In genomic region chr13:30985598-30986466, GRCm38 (mm10) we compare ENCODE assay signal across 9 mouse cellular contexts. TPM values are rescaled to one million over a fixed set of nuclear protein-coding genes. Genes with fewer than 3 reads are reported as not detected.
DNase-seq lines count a peak whose midpoint lies in the region; ATAC-seq lines count a peak whose summit lies in the region.
"Had no signal": no experiment of that assay in that cellular context is flagged by ENCODE, and none has a peak within 500 bp of the region (broad histone marks: within the 10 kb centered on the region; RNA-seq: fewer than 3 reads in every experiment).

No protein-coding gene starts in this region.

- H3K27ac ChIP-seq in forebrain, embryonic 16.5 days (ENCODE audit: low read length): peak overlapping the region; percentile 23
- H3K27ac ChIP-seq in hindbrain, embryonic 11.5 days (ENCODE audit: low read depth, low read length): no peak overlapping the region

- H3K9me3 ChIP-seq in forebrain, embryonic 16.5 days (ENCODE audit: control insufficient read depth, low read length): no peaks in the 10 kb centered on the region
- no peaks in the 10 kb centered on the region for H3K9me3 ChIP-seq in hindbrain, embryonic 11.5 days (ENCODE audit: control insufficient read depth, low read length)

- H3K4me1 ChIP-seq in forebrain, embryonic 16.5 days (replicated peaks; ENCODE audit: control insufficient read depth, insufficient read depth, low read length): peaks cover 12% of the 10 kb centered on the region
- H3K4me1 ChIP-seq in hindbrain, embryonic 11.5 days (replicated peaks; ENCODE audit: control insufficient read depth, insufficient read depth, low read length): no peaks in the 10 kb centered on the region

- H3K27me3 ChIP-seq in forebrain, embryonic 16.5 days (replicated peaks; ENCODE audit: control insufficient read depth, insufficient read depth, low read length): no peaks in the 10 kb centered on the region; the same call in 1 of the 2 replicates
- H3K27me3 ChIP-seq in hindbrain, embryonic 11.5 days (ENCODE audit: control insufficient read depth, insufficient read depth, low read length): no peaks in the 10 kb centered on the region; the same call in 1 of the 2 replicates

- 16% methylated on average over 27 of the region's 27 CpGs for WGBS in forebrain, embryonic 16.5 days
- WGBS in hindbrain, embryonic 11.5 days: 15% methylated on average over 27 of the region's 27 CpGs

- peak overlapping the region; percentile 52 for H3K9ac ChIP-seq in forebrain, embryonic 16.5 days (replicated peaks; ENCODE audit: low read depth, low read length)
- H3K9ac ChIP-seq in hindbrain, embryonic 11.5 days (ENCODE audit: low read depth, low read length): no peak overlapping the region; the same call in none of the 2 replicates

- peak; percentile 72 to 74 for DNase-seq in cerebellum, adult 18-20 months
- peak; percentile 61 for DNase-seq in hindbrain, embryonic 11.5 days (ENCODE audit: low spot score)
- DNase-seq in layer of hippocampus, postnatal 36 days: peak; percentile 35 to 39
- peak; percentile 65 for DNase-seq in lung, postnatal 14 days
- DNase-seq in right cerebral cortex, postnatal 14 days: peak; percentile 38

- peak overlapping the region; percentile 37 for H3K4me3 ChIP-seq in forebrain, embryonic 16.5 days (replicated peaks; ENCODE audit: low read length)
- H3K4me3 ChIP-seq in hindbrain, embryonic 11.5 days (ENCODE audit: low read depth, low read length): peak overlapping the region; percentile 29

- H3K4me2 ChIP-seq in forebrain, embryonic 16.5 days (ENCODE audit: low read length): peak overlapping the region; percentile 69
- H3K4me2 ChIP-seq in hindbrain, embryonic 11.5 days (replicated peaks; ENCODE audit: low read depth, low read length): peak overlapping the region; percentile 60

- peak; percentile 35 for ATAC-seq in activated CD4-positive, CD25-positive, alpha-beta regulatory T cell, adult 4 months
- peak; percentile 92 for ATAC-seq in forebrain, embryonic 16.5 days
- ATAC-seq in hindbrain, embryonic 11.5 days (ENCODE audit: low FRiP score): peak; percentile 71
- no peak for ATAC-seq in monocyte, adult 5-6 weeks (replicated peaks; ENCODE audit: insufficient number of reproducible peaks, low FRiP score, low TSS enrichment, poor library complexity, severe bottlenecking)

- no peaks in the 10 kb centered on the region for H3K36me3 ChIP-seq in forebrain, embryonic 16.5 days (ENCODE audit: control insufficient read depth, insufficient read depth)
- no peaks in the 10 kb centered on the region for H3K36me3 ChIP-seq in hindbrain, embryonic 11.5 days (ENCODE audit: control insufficient read depth, insufficient read depth, low read length)

RNA-seq across cellular contexts. Expression of gene Gm5447, which starts 11.8 kb away (rescaled TPM):
- polyA plus RNA-seq in activated CD4-positive, CD25-positive, alpha-beta regulatory T cell, adult 4 months (2017; shearing (Covaris generic)): under 1 TPM in 1 of 2 experiments, not detected in 1; 0.19 TPM
- polyA plus RNA-seq in forebrain, embryonic 16.5 days (2015; fragmentation: Nextera tagmentation; extraction: Ambion mirVana): 0.15 TPM in 1 of 2 replicates, not detected in the other
- polyA plus RNA-seq in hindbrain, embryonic 11.5 days (2014; fragmentation: Nextera tagmentation; extraction: Ambion mirVana): not detected in 2 replicates
- not detected for total RNA-seq in layer of hippocampus, postnatal 36 days (2021)
- 1.2 TPM in 1 of 3 replicates, not detected in the others for total RNA-seq in monocyte, adult 5-6 weeks (2017)
- total RNA-seq: neutrophil, adult 5-6 weeks had no signal

RNA-seq across cellular contexts. Expression of gene Exoc2, which starts 11.9 kb away (rescaled TPM):
- 10 to 100 TPM; 71.5 to 76.1 TPM for polyA plus RNA-seq in activated CD4-positive, CD25-positive, alpha-beta regulatory T cell, adult 4 months (2017; shearing (Covaris generic))
- polyA plus RNA-seq in forebrain, embryonic 16.5 days (2015; fragmentation: Nextera tagmentation; extraction: Ambion mirVana): 63.0 and 64.5 TPM in 2 replicates
- 41.2 and 45.8 TPM in 2 replicates for polyA plus RNA-seq in hindbrain, embryonic 11.5 days (2014; fragmentation: Nextera tagmentation; extraction: Ambion mirVana)
- total RNA-seq in layer of hippocampus, postnatal 36 days (2021): 10 to 100 TPM; 37.4 to 37.7 TPM
- 48.1 to 83.7 TPM (median 55.4 TPM) in 3 replicates for total RNA-seq in monocyte, adult 5-6 weeks (2017)

RNA-seq across cellular contexts. Expression of gene Hus1b, which starts 38.3 kb away (rescaled TPM):
- not detected for polyA plus RNA-seq in activated CD4-positive, CD25-positive, alpha-beta regulatory T cell, adult 4 months (2017; shearing (Covaris generic))
- polyA plus RNA-seq in forebrain, embryonic 16.5 days (2015; fragmentation: Nextera tagmentation; extraction: Ambion mirVana): not detected in 2 replicates
- polyA plus RNA-seq in hindbrain, embryonic 11.5 days (2014; fragmentation: Nextera tagmentation; extraction: Ambion mirVana): 0.25 TPM in 1 of 2 replicates, not detected in the other
- total RNA-seq in layer of hippocampus, postnatal 36 days (2021): under 1 TPM in 1 of 2 experiments, not detected in 1; 0.97 TPM
- total RNA-seq in monocyte, adult 5-6 weeks (2017): 3.5 to 7.2 TPM (median 4.6 TPM) in 3 replicates
